Mouse (Mus musculus) testis, adult 10 weeks (tissue): ENCODE measurements around the gene Prickle1. TPM values are rescaled to one million over a fixed set of nuclear protein-coding genes. Genes with fewer than 3 reads are reported as not detected.

Experiments
- polyA plus RNA-seq: library from polyadenylated mRNA; stranded (reverse); fragments of 350-450 nt; fragmentation: Illumina TruSeq; extraction: RNeasy Lipid Tissue Mini Kit (QIAGEN cat#74804); gene quantifications from one replicate; pipeline ENCODE4 v1.2.3, GENCODE M21; 2014; ENCODE audit warnings: low read depth, low replicate concordance

Prickle1 gene
- polyA plus RNA-seq, result 5.8 TPM

DNA sequence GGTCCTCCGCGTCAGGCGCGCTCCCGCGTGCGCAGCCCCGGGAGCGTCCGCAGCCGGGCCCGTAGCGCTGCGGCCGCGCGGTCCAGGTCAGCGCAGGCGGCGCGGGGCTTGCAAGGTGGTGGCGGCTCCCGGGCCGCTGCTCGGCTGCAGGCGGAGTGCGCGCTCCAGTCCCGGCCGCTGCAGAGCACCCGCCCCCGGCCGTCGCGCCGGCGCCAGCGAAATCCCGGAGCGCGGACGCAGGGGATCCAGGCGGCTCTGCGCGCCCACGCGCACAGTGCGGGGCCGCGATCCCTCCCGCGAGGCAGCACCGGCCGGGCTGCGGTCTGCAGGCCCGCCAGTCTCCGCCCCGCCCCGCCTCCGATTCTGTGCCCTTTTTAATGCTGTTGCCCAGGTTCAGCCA lies at the start of gene Prickle1:
Prickle1 (minus strand) TSS at position 146 of the 400 bp plus-strand sequence.

Other genes with a start within 250 kb of the Prickle1 start
- gene Zcrb1, start 197.6 kb downstream of the Prickle1 start, polyA plus RNA-seq, result 231 TPM
- 96.7 TPM for gene Pphln1, start 197.5 kb downstream of the Prickle1 start, polyA plus RNA-seq